Mouse (Mus musculus) heart, postnatal 25 days (tissue): ENCODE measurements at regions not wholly inside any gene's neighbourhood (a gene's known extent, or its start where the extent isn't known, plus 50 kb on each side); places are given as distances from the start of the nearest gene placed in this dataset.
A peak's percentile ranks its signal among the peaks of the same experiment; 100 is the strongest.

Source experiments
- DNase-seq: peaks from one replicate; pipeline ENCODE4 v3.0.0; 2022; ENCODE audit warnings: low spot score
- intact Hi-C: fragments of 180-260 bp; cut with DNase I; formaldehyde crosslinking; loops from one replicate; pipeline ENCODE4 v1.15.1; 2025

GRCm38 (mm10) chr2:144123395-144124034 is 90.7 kb downstream of the Banf2 start:
- no peak for DNase-seq
- intact Hi-C loops, result no loop called here

- intact Hi-C loops, result no loop called here
These were observed 94.5 kb downstream of the Banf2 start for GRCm38 (mm10) chr2:144127082-144128037.

GRCm38 (mm10) chr2:144128038-144128402 is 95.2 kb downstream of the Banf2 start:
- intact Hi-C loops, result no loop called here
- DNase-seq, result no peak

More at GRCm38 (mm10) chr2:144127082-144128037, 94.5 kb downstream of the Banf2 start:
- no peak for DNase-seq

- intact Hi-C loops, result no loop called here
- DNase-seq, result no peak
These were observed 95.7 kb downstream of the Banf2 start for GRCm38 (mm10) chr2:144128527-144128926.

- intact Hi-C loops, result no loop called here
- DNase-seq, result no peak
These were observed 101.1 kb downstream of the Banf2 start for GRCm38 (mm10) chr2:144133806-144134574.

- DNase-seq, result peak; percentile 67
These were observed 101.7 kb downstream of the Banf2 start for GRCm38 (mm10) chr2:144134575-144134958.

GRCm38 (mm10) chr2:144135586-144135985 is 102.7 kb downstream of the Banf2 start:
- DNase-seq, result no peak
- intact Hi-C loops, result no loop called here

More at GRCm38 (mm10) chr2:144134575-144134958, 101.7 kb downstream of the Banf2 start:
- intact Hi-C loops, result no loop called here

- intact Hi-C loops, result no loop called here
- no peak for DNase-seq
These were observed 110.9 kb downstream of the Banf2 start for GRCm38 (mm10) chr2:144143620-144144384.

- intact Hi-C loops, result no loop called here
- DNase-seq, result no peak
These were observed 111.8 kb downstream of the Banf2 start for GRCm38 (mm10) chr2:144144486-144145136.

GRCm38 (mm10) chr2:144156456-144157211 is 113.8 kb upstream of the Mgme1 start:
- no peak for DNase-seq
- intact Hi-C loops, result no loop called here

- intact Hi-C loops, result no loop called here
- DNase-seq, result no peak
These were observed 113.1 kb upstream of the Mgme1 start for GRCm38 (mm10) chr2:144157343-144157742.

GRCm38 (mm10) chr2:144158256-144158655 is 112.2 kb upstream of the Mgme1 start:
- intact Hi-C loops, result no loop called here
- DNase-seq, result no peak

GRCm38 (mm10) chr2:144159854-144160331 is 110.6 kb upstream of the Mgme1 start:
- DNase-seq, result no peak
- intact Hi-C loops, result no loop called here

- intact Hi-C loops, result no loop called here
- DNase-seq, result no peak
These were observed 110.0 kb upstream of the Mgme1 start for GRCm38 (mm10) chr2:144160434-144160833.

- intact Hi-C loops, result no loop called here
- DNase-seq, result no peak
These were observed 108.6 kb upstream of the Mgme1 start for GRCm38 (mm10) chr2:144161852-144162251.

GRCm38 (mm10) chr2:144164102-144164501 is 106.4 kb upstream of the Mgme1 start:
- no peak for DNase-seq
- intact Hi-C loops, result no loop called here

GRCm38 (mm10) chr2:144164986-144165821 is 105.3 kb upstream of the Mgme1 start:
- DNase-seq, result peak; percentile 83
- intact Hi-C loops, result no loop called here
